Mouse (Mus musculus) lung, adult 2 months (tissue): ENCODE data around the gene Crygd. TPM values are rescaled to one million over a fixed set of nuclear protein-coding genes. Genes with fewer than 3 reads are reported as not detected.
"Not testable (repeated sequence)": the region's sequence is repeated elsewhere in the genome, so short reads cannot be mapped to it uniquely, and the experiment has no call there.

Experiments used
- DNase-seq: peaks from one replicate; pipeline ENCODE4 v3.0.0; 2022
- H3K4me1 ChIP-seq: fragments of 200-500 bp; 2 replicates; pipeline ENCODE4 v1.6.1; 2011; ENCODE audit warnings: low read length; ENCODE audit not compliant: control insufficient read depth, insufficient read depth
- H3K4me3 ChIP-seq: fragments of 200-500 bp; replicated peaks from 2 replicates; pipeline ENCODE3; 2011; ENCODE audit warnings: low read depth, mild to moderate bottlenecking, control low read depth, low read length; ENCODE audit errors: extremely low read depth
- CTCF ChIP-seq: fragments of 200-500 bp; IDR thresholded peaks from 2 replicates; pipeline ENCODE4 v1.5.1; 2011; ENCODE audit warnings: mild to moderate bottlenecking, low read length, control low read depth; ENCODE audit not compliant: insufficient read depth
- POLR2A ChIP-seq: fragments of 200-500 bp; IDR thresholded peaks from 2 replicates; pipeline ENCODE4 v1.6.1; 2011; ENCODE audit warnings: low read depth, mild to moderate bottlenecking, control low read depth, low read length, borderline replicate concordance; ENCODE audit errors: extremely low read depth
- WGBS: fragments of 180-500 bp; shearing (Covaris S2); methylation state at CpG from one replicate; pipeline ENCODE4 v1.1.7; 2018; 5-methylcytosine and 5-hydroxymethylcytosine counted together
- polyA plus RNA-seq: library from polyadenylated mRNA; depleted of rRNA; stranded (reverse); fragments of >200 nt; gene quantifications from 2 replicates; pipeline ENCODE4 v1.2.3, GENCODE M21; 2012

Crygd gene
- polyA plus RNA-seq, 1 experiment: not detected

GRCm38 (mm10) chr1:65088567-65089356 lies 25.5 kb upstream of the Crygd start:
- H3K4me1 ChIP-seq: no peaks in the 10 kb centered on the region
- no peak overlapping the region for H3K4me3 ChIP-seq
- 68% methylated on average over 6 of the region's 6 CpGs for WGBS
- TF ChIP-seq CTCF (no peak), POLR2A (no peak)
- DNase-seq: no peak

GRCm38 (mm10) chr1:65082188-65082587 lies 18.9 kb upstream of the Crygd start, which contains the start of gene Crygb:
Gene Crygb (minus strand): TSS chr1:65082288.
- 45% methylated on average over 7 of the region's 7 CpGs for WGBS
- no peak for DNase-seq
- Histone ChIP-seq H3K4me1 (no peaks in the 10 kb centered on the region), H3K4me3 (no peak within 1 kb of the TSS)
- TF ChIP-seq POLR2A (no peak), CTCF (no peak)

- no peaks in the 10 kb centered on the region for H3K4me1 ChIP-seq
- 17% methylated on average over 5 of the region's 5 CpGs for WGBS
- TF ChIP-seq CTCF (no peak), POLR2A (no peak)
- DNase-seq: no peak
- no peak overlapping the region for H3K4me3 ChIP-seq
Observed at GRCm38 (mm10) chr1:65075607-65076006, 12.4 kb upstream of the Crygd start.

- H3K4me1 ChIP-seq: no peaks in the 10 kb centered on the region
- no peak within 1 kb of the TSS for H3K4me3 ChIP-seq
- no peak for DNase-seq
- WGBS: 65% methylated on average over 6 of the region's 6 CpGs
- TF ChIP-seq POLR2A (no peak), CTCF (no peak)
Observed at GRCm38 (mm10) chr1:65073589-65073988, 10.3 kb upstream of the Crygd start, which contains the start of gene Crygc. Gene Crygc (minus strand): TSS chr1:65073689.

GRCm38 (mm10) chr1:65067842-65068241 lies 4.6 kb upstream of the Crygd start:
- H3K4me1 ChIP-seq: no peaks in the 10 kb centered on the region
- TF ChIP-seq CTCF (no peak), POLR2A (no peak)
- DNase-seq: no peak
- no peak overlapping the region for H3K4me3 ChIP-seq

GRCm38 (mm10) chr1:65064201-65064600 lies 949 bp upstream of the Crygd start:
- WGBS: 84% methylated on average over 15 of the region's 15 CpGs
- no peaks in the 10 kb centered on the region for H3K4me1 ChIP-seq
- no peak overlapping the region for H3K4me3 ChIP-seq
- TF ChIP-seq CTCF: no peak
- no peak for DNase-seq

GRCm38 (mm10) chr1:65052140-65052539 lies 11.1 kb downstream of the Crygd start:
- no peak for DNase-seq
- 26% methylated on average over 2 of the region's 2 CpGs for WGBS
- TF ChIP-seq POLR2A (no peak), CTCF (no peak)

GRCm38 (mm10) chr1:65051696-65052095 lies 11.6 kb downstream of the Crygd start:
- no peak for DNase-seq
- WGBS: 65% methylated on average over 7 of the region's 7 CpGs
- no peaks in the 10 kb centered on the region for H3K4me1 ChIP-seq

More at GRCm38 (mm10) chr1:65052140-65052539, 11.1 kb downstream of the Crygd start:
- Histone ChIP-seq H3K4me1 (no peaks in the 10 kb centered on the region), H3K4me3 (no peak overlapping the region)

GRCm38 (mm10) chr1:65050952-65051351 lies 12.3 kb downstream of the Crygd start, which contains the start of gene Cryge:
Gene Cryge (minus strand): TSS chr1:65051149.
- H3K4me3 ChIP-seq, H3K4me1 ChIP-seq, DNase-seq: not testable (repeated sequence)
- WGBS: 57% methylated on average over 12 of the region's 12 CpGs

More at GRCm38 (mm10) chr1:65051696-65052095, 11.6 kb downstream of the Crygd start:
- no peak overlapping the region for H3K4me3 ChIP-seq
- TF ChIP-seq CTCF: no peak
- TF ChIP-seq POLR2A: no peak

- no peak for TF ChIP-seq POLR2A
- TF ChIP-seq CTCF: no peak
- no peak overlapping the region for H3K4me3 ChIP-seq
- WGBS: 52% methylated on average over 12 of the region's 12 CpGs
- no peak for DNase-seq
- no peaks in the 10 kb centered on the region for H3K4me1 ChIP-seq
Observed at GRCm38 (mm10) chr1:65048781-65049180, 14.5 kb downstream of the Crygd start.
